Comparison of ENCODE assay signal across 9 mouse cellular contexts in the genomic region with DNA sequence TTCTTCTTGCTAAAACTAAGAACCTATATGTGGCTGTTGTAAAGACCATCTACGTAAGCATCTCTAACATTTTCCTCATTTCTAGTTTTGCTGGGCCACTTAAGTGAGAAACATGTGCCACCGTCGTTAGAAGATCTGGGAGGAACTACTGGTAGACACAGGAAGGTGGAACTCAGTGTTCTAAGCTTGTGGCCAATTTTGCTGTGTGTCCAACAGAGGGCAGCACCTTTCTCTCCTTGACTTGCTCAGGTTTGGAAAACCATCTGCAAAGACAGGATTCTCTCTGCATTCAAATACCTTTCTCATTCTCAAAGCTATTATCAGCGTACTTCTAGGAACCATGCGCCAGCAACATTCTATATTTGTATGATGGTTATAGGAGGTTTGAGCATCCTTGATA.
A peak's percentile ranks its signal among the peaks of the same experiment; 100 is the strongest.
DNase-seq lines count a peak whose midpoint lies in the region; ATAC-seq lines count a peak whose summit lies in the region.
"Had no signal": no experiment of that assay in that cellular context is flagged by ENCODE, and none has a peak within 500 bp of the region (broad histone marks: within the 10 kb centered on the region; RNA-seq: fewer than 3 reads in every experiment).

No protein-coding gene starts in this region.

- H3K9ac ChIP-seq in forebrain, embryonic 16.5 days (replicated peaks; ENCODE audit: low read depth, low read length): no peak overlapping the region
- no peak overlapping the region for H3K9ac ChIP-seq in midbrain, embryonic 14.5 days (replicated peaks; ENCODE audit: low read length)
- H3K9ac ChIP-seq: limb, embryonic 12.5 days had no signal

- peak; percentile 33 to 47 for DNase-seq in heart, postnatal 14 days
- no peak for DNase-seq in heart, postnatal 25 days (ENCODE audit: low spot score)
- peak; percentile 61 for DNase-seq in ES-CJ7 (ENCODE audit: low read depth, low spot score)
- peak; percentile 15 to 56 for DNase-seq in layer of hippocampus, postnatal 25 days (ENCODE audit: extremely low spot score in 1 of 2, low spot score in 1 of 2)
- peak; percentile 87 for DNase-seq in midbrain, embryonic 14.5 days

- H3K4me1 ChIP-seq in forebrain, embryonic 16.5 days (replicated peaks; ENCODE audit: control insufficient read depth, insufficient read depth, low read length): no peaks in the 10 kb centered on the region
- H3K4me1 ChIP-seq in midbrain, embryonic 14.5 days (ENCODE audit: control insufficient read depth, insufficient read depth, low read length): no peaks in the 10 kb centered on the region
- H3K4me1 ChIP-seq: limb, embryonic 12.5 days had no signal

- peak; percentile 86 for ATAC-seq in cerebellum, adult (ENCODE audit: insufficient number of reproducible peaks, low FRiP score, low TSS enrichment)
- ATAC-seq in forebrain, embryonic 16.5 days: peak; percentile 74
- no peak for ATAC-seq in midbrain, embryonic 14.5 days (ENCODE audit: low FRiP score, low TSS enrichment)
- no peak for ATAC-seq in erythroid progenitor cell, adult 5-6 weeks (replicated peaks; ENCODE audit: low FRiP score, poor library complexity, severe bottlenecking)

- 31% methylated on average over 5 of the region's 5 CpGs for WGBS in forebrain, embryonic 16.5 days
- 29% methylated on average over 5 of the region's 5 CpGs for WGBS in midbrain, embryonic 14.5 days

- H3K36me3 ChIP-seq in forebrain, embryonic 16.5 days (ENCODE audit: control insufficient read depth, insufficient read depth): no peaks in the 10 kb centered on the region
- H3K36me3 ChIP-seq in midbrain, embryonic 14.5 days (ENCODE audit: control insufficient read depth, insufficient read depth, low read length): no peaks in the 10 kb centered on the region
- H3K36me3 ChIP-seq: limb, embryonic 12.5 days had no signal

- intact Hi-C loops in heart, postnatal 14 days (cut with DNase I): loop anchor here (5.0 kb wide), 1 partner anchor 613 kb away; no protein-coding TSS in a partner anchor
- intact Hi-C loops in heart, postnatal 25 days (cut with DNase I): loop anchor here (5.0 to 10.0 kb wide), 2 partner anchors 518 to 726 kb away; no protein-coding TSS in a partner anchor

- no peaks in the 10 kb centered on the region for H3K27me3 ChIP-seq in forebrain, embryonic 16.5 days (replicated peaks; ENCODE audit: control insufficient read depth, insufficient read depth, low read length)
- H3K27me3 ChIP-seq in midbrain, embryonic 14.5 days (ENCODE audit: control insufficient read depth, insufficient read depth, low read length): no peaks in the 10 kb centered on the region
- H3K27me3 ChIP-seq: limb, embryonic 12.5 days had no signal

- no peaks in the 10 kb centered on the region for H3K9me3 ChIP-seq in forebrain, embryonic 16.5 days (ENCODE audit: control insufficient read depth, low read length)
- no peaks in the 10 kb centered on the region for H3K9me3 ChIP-seq in midbrain, embryonic 14.5 days (ENCODE audit: control insufficient read depth, low read length)
- H3K9me3 ChIP-seq: limb, embryonic 12.5 days had no signal

- H3K4me3 ChIP-seq in forebrain, embryonic 16.5 days (replicated peaks; ENCODE audit: low read length): no peak overlapping the region
- no peak overlapping the region for H3K4me3 ChIP-seq in midbrain, embryonic 14.5 days (replicated peaks; ENCODE audit: low read depth, low read length)
- H3K4me3 ChIP-seq: limb, embryonic 12.5 days had no signal

- no peak overlapping the region for H3K4me2 ChIP-seq in forebrain, embryonic 16.5 days (ENCODE audit: low read length)
- H3K4me2 ChIP-seq in midbrain, embryonic 14.5 days (ENCODE audit: low read length): no peak overlapping the region
- H3K4me2 ChIP-seq: limb, embryonic 12.5 days had no signal

- H3K27ac ChIP-seq in forebrain, embryonic 16.5 days (ENCODE audit: low read length): no peak overlapping the region
- no peak overlapping the region for H3K27ac ChIP-seq in midbrain, embryonic 14.5 days (replicated peaks; ENCODE audit: low read depth, low read length)
- H3K27ac ChIP-seq: limb, embryonic 12.5 days had no signal

Comparison
In these comparisons a context has a peak if more than half of its experiments do, and no peak if none do; other contexts are left out.
1. ATAC-seq: peak in cerebellum, adult (single experiment) and forebrain, embryonic 16.5 days (single experiment); none in midbrain, embryonic 14.5 days (single experiment) and erythroid progenitor cell, adult 5-6 weeks (single experiment).